Mouse (Mus musculus) hindbrain, embryonic 15.5 days (tissue): ENCODE data around the gene Rasgrp3. TPM values are rescaled to one million over a fixed set of nuclear protein-coding genes. Genes with fewer than 3 reads are reported as not detected.
A peak's percentile ranks its signal among the peaks of the same experiment; 100 is the strongest.

Experiments
- ATAC-seq: fragments of 200-750 bp; cut with Nextera tagmentation; 2 replicates; pipeline ENCODE4 v1.8.0; 2017; ENCODE audit warnings: low read depth, moderate number of reproducible peaks, moderate TSS enrichment; ENCODE audit not compliant: low FRiP score
- H3K27ac ChIP-seq: fragments of 300-500 bp; sonication (generic); replicated peaks from 2 replicates; pipeline ENCODE4 v1.5.1; 2015; ENCODE audit warnings: mild to moderate bottlenecking, inconsistent platforms
- H3K27me3 ChIP-seq: fragments of 300-500 bp; sonication (generic); 2 replicates; pipeline ENCODE4 v1.6.1; 2015; ENCODE audit warnings: control low read depth, inconsistent platforms
- H3K36me3 ChIP-seq: fragments of 300-500 bp; sonication (generic); 2 replicates; pipeline ENCODE4 v1.6.1; 2015; ENCODE audit warnings: control low read depth, inconsistent platforms
- H3K4me1 ChIP-seq: fragments of 300-500 bp; sonication (generic); replicated peaks from 2 replicates; pipeline ENCODE4 v1.6.1; 2015; ENCODE audit warnings: control low read depth, inconsistent platforms
- H3K4me2 ChIP-seq: fragments of 300-500 bp; sonication (generic); 2 replicates; pipeline ENCODE4 v1.6.1; 2015; ENCODE audit warnings: moderate library complexity, mild to moderate bottlenecking, inconsistent platforms
- H3K4me3 ChIP-seq: fragments of 300-500 bp; sonication (generic); 2 replicates; pipeline ENCODE4 v1.5.1; 2015; ENCODE audit warnings: mild to moderate bottlenecking, inconsistent platforms
- H3K9ac ChIP-seq: fragments of 300-500 bp; sonication (generic); 2 replicates; pipeline ENCODE4 v1.6.1; 2015; ENCODE audit warnings: inconsistent platforms
- H3K9me3 ChIP-seq: fragments of 300-500 bp; sonication (generic); 2 replicates; pipeline ENCODE4 v1.6.1; 2016; ENCODE audit warnings: control low read depth, inconsistent platforms
- WGBS: fragments of 180-500 bp; shearing (Covaris S2); methylation state at CpG from one replicate; pipeline ENCODE4 v1.1.7; 2015; 5-methylcytosine and 5-hydroxymethylcytosine counted together
- polyA plus RNA-seq: library from polyadenylated mRNA; unstranded; fragments of >200 nt; fragmentation: Nextera tagmentation; extraction: Ambion mirVana; gene quantifications from 2 replicates; pipeline ENCODE4 v1.2.1, GENCODE M21; 2015

The Rasgrp3 gene
- polyA plus RNA-seq, 1 experiment from 2014 or later: 5.2 TPM

GRCm38 (mm10) chr17:75463645-75464044 is 27.9 kb downstream of the Rasgrp3 start:
- no peaks in the 10 kb centered on the region for H3K9me3 ChIP-seq
- WGBS: 93% methylated on average over 2 of the region's 2 CpGs
- no peaks in the 10 kb centered on the region for H3K36me3 ChIP-seq
- no peak for ATAC-seq
- no peak overlapping the region for H3K27ac ChIP-seq
- no peak overlapping the region for H3K4me2 ChIP-seq
- H3K27me3 ChIP-seq: no peaks in the 10 kb centered on the region
- peaks cover 16% of the 10 kb centered on the region for H3K4me1 ChIP-seq
- no peak overlapping the region for H3K4me3 ChIP-seq
- no peak overlapping the region for H3K9ac ChIP-seq

GRCm38 (mm10) chr17:75464331-75464982 is 28.8 kb downstream of the Rasgrp3 start:
- Histone ChIP-seq H3K9me3 (no peaks in the 10 kb centered on the region), H3K27ac (no peak overlapping the region), H3K4me1 (peaks cover 16% of the 10 kb centered on the region), H3K4me2 (peak overlapping the region; percentile 45), H3K9ac (no peak overlapping the region), H3K36me3 (no peaks in the 10 kb centered on the region), H3K27me3 (no peaks in the 10 kb centered on the region), H3K4me3 (no peak overlapping the region)
- ATAC-seq: peak; percentile 51; the same call in 1 of the 2 replicates
- 16% methylated on average over 9 of the region's 9 CpGs for WGBS

GRCm38 (mm10) chr17:75464983-75465634 is 29.4 kb downstream of the Rasgrp3 start:
- Histone ChIP-seq H3K27ac (no peak overlapping the region), H3K9ac (no peak overlapping the region), H3K4me3 (no peak overlapping the region), H3K27me3 (no peaks in the 10 kb centered on the region), H3K36me3 (no peaks in the 10 kb centered on the region), H3K9me3 (no peaks in the 10 kb centered on the region), H3K4me1 (peaks cover 16% of the 10 kb centered on the region), H3K4me2 (peak overlapping the region; percentile 45)
- 18% methylated on average over 15 of the region's 15 CpGs for WGBS
- ATAC-seq: peak; percentile 78

- no peaks in the 10 kb centered on the region for H3K36me3 ChIP-seq
- H3K4me1 ChIP-seq: peaks cover 16% of the 10 kb centered on the region
- no peak overlapping the region for H3K9ac ChIP-seq
- no peaks in the 10 kb centered on the region for H3K9me3 ChIP-seq
- WGBS: 73% methylated on average over 14 of the region's 14 CpGs
- no peak overlapping the region for H3K4me3 ChIP-seq
- H3K27me3 ChIP-seq: no peaks in the 10 kb centered on the region
- H3K4me2 ChIP-seq: peak overlapping the region; percentile 45
- ATAC-seq: no peak
- no peak overlapping the region for H3K27ac ChIP-seq
These were observed 29.9 kb downstream of the Rasgrp3 start for GRCm38 (mm10) chr17:75465635-75465997.

- H3K4me3 ChIP-seq: no peak overlapping the region
- ATAC-seq: no peak
- no peak overlapping the region for H3K4me2 ChIP-seq
- H3K27me3 ChIP-seq: no peaks in the 10 kb centered on the region
- WGBS: 90% methylated on average over 4 of the region's 4 CpGs
- peaks cover 20% of the 10 kb centered on the region for H3K4me1 ChIP-seq
- H3K9me3 ChIP-seq: no peaks in the 10 kb centered on the region
- H3K36me3 ChIP-seq: no peaks in the 10 kb centered on the region
- H3K27ac ChIP-seq: no peak overlapping the region
- H3K9ac ChIP-seq: no peak overlapping the region
These were observed 31.3 kb downstream of the Rasgrp3 start for GRCm38 (mm10) chr17:75466948-75467347.

DNA sequence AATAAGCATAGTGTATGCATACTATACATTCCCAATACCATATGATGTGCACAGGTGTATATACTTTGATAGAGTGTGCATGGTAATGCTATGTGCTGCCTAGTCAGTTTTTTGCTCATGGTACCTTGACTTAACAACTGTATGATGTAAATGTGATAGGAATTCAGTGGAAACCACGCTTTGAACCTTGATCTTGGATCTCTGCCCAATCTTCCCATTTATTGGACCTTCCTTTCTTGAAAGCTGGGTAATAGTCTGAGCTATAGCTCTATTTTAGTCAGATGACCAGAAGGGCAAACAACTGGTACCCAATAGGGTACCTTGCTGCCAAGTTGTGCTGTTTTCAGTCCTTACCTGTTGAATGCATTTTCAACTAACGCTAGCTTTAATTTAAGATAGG is 31.8 kb downstream of the Rasgrp3 start:
- H3K9me3 ChIP-seq: no peaks in the 10 kb centered on the region
- H3K4me2 ChIP-seq: no peak overlapping the region
- 88% methylated on average over 2 of the region's 2 CpGs for WGBS
- H3K27me3 ChIP-seq: no peaks in the 10 kb centered on the region
- ATAC-seq: no peak
- H3K4me1 ChIP-seq: peaks cover 25% of the 10 kb centered on the region
- H3K27ac ChIP-seq: no peak overlapping the region
- H3K36me3 ChIP-seq: no peaks in the 10 kb centered on the region
- H3K4me3 ChIP-seq: no peak overlapping the region
- no peak overlapping the region for H3K9ac ChIP-seq

DNA sequence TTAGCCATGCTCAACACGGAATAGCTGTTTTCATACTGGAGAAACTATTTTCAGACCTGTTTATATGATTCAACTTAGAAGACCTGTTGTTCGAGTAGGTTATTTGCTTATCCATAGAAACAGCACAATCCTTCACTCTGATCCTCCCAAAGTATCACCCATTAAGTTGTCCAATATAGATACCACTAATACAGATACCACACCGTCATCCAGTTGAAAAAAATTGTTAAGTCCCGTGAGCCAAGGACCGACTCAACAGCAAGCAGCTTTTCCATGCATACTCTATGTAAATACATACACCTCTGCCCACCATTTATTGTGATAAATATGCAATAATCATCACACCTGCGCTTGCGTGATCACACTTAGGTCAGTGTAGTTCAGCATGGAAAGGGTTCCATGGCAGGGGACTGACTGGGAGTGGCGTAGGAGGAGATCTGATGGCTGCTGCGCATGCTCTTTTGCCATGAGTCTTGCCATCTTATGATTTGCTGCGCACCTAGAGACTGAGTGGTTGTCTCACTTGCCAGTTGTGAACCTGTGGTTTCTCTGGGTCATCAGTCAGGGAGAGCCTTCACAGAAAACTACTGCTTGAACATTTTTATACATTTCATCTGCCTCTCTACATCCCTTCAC is 32.9 kb downstream of the Rasgrp3 start:
- WGBS: 94% methylated on average over 10 of the region's 10 CpGs
- H3K36me3 ChIP-seq: no peaks in the 10 kb centered on the region
- H3K9me3 ChIP-seq: no peaks in the 10 kb centered on the region
- no peak overlapping the region for H3K9ac ChIP-seq
- H3K4me1 ChIP-seq: peaks cover 30% of the 10 kb centered on the region
- no peaks in the 10 kb centered on the region for H3K27me3 ChIP-seq
- no peak overlapping the region for H3K4me2 ChIP-seq
- no peak overlapping the region for H3K27ac ChIP-seq
- no peak overlapping the region for H3K4me3 ChIP-seq
- no peak for ATAC-seq

- H3K27ac ChIP-seq: no peak overlapping the region
- H3K4me1 ChIP-seq: peaks cover 19% of the 10 kb centered on the region
- H3K27me3 ChIP-seq: no peaks in the 10 kb centered on the region
- no peak for ATAC-seq
- H3K36me3 ChIP-seq: no peaks in the 10 kb centered on the region
- no peak overlapping the region for H3K4me3 ChIP-seq
- no peak overlapping the region for H3K9ac ChIP-seq
- H3K4me2 ChIP-seq: no peak overlapping the region
- 74% methylated on average over 6 of the region's 6 CpGs for WGBS
- no peaks in the 10 kb centered on the region for H3K9me3 ChIP-seq
These were observed 34.6 kb downstream of the Rasgrp3 start for GRCm38 (mm10) chr17:75470325-75470724.

GRCm38 (mm10) chr17:75470885-75471610 is 35.4 kb downstream of the Rasgrp3 start:
- Histone ChIP-seq H3K36me3 (no peaks in the 10 kb centered on the region), H3K4me2 (no peak overlapping the region), H3K4me1 (peaks cover 15% of the 10 kb centered on the region), H3K9me3 (no peaks in the 10 kb centered on the region), H3K9ac (no peak overlapping the region), H3K27me3 (no peaks in the 10 kb centered on the region), H3K27ac (no peak overlapping the region), H3K4me3 (no peak overlapping the region)
- WGBS: 90% methylated on average over 7 of the region's 7 CpGs
- ATAC-seq: no peak

GRCm38 (mm10) chr17:75471644-75472253 is 36.1 kb downstream of the Rasgrp3 start:
- WGBS: 44% methylated on average over 6 of the region's 6 CpGs
- peak; percentile 80 for ATAC-seq
- no peak overlapping the region for H3K4me3 ChIP-seq
- no peaks in the 10 kb centered on the region for H3K27me3 ChIP-seq
- no peak overlapping the region for H3K9ac ChIP-seq
- H3K27ac ChIP-seq: peak overlapping the region; percentile 32; the same call in 1 of the 2 replicates
- peaks cover 15% of the 10 kb centered on the region for H3K4me1 ChIP-seq
- no peaks in the 10 kb centered on the region for H3K36me3 ChIP-seq
- H3K4me2 ChIP-seq: no peak overlapping the region
- H3K9me3 ChIP-seq: no peaks in the 10 kb centered on the region

DNA sequence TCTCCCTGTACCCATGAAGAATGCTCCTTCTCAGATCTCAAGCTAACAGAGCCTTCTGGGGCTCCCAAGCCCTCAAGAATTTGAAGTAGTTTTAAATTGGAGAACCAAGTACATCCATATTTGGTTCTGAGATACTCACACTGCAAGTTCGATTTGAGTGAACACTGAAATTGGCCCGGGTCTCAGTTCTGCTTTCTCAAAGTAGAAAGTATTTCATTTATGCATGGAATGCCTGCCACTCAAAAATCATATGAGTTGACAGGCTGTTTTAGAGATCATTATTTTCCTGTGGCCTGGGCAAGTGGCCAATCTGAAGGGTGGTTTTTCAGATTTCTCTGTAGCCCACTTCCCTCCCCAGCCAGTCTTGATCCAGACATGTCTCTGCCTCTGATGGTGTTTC is 36.7 kb downstream of the Rasgrp3 start:
- no peaks in the 10 kb centered on the region for H3K36me3 ChIP-seq
- no peak for ATAC-seq
- 75% methylated on average over 2 of the region's 2 CpGs for WGBS

More for the DNA sequence above, 36.7 kb downstream of the Rasgrp3 start:
- Histone ChIP-seq H3K4me2 (no peak overlapping the region), H3K27ac (peak overlapping the region; percentile 32; the same call in 1 of the 2 replicates), H3K9ac (no peak overlapping the region), H3K27me3 (no peaks in the 10 kb centered on the region), H3K4me3 (no peak overlapping the region), H3K9me3 (no peaks in the 10 kb centered on the region), H3K4me1 (peaks cover 15% of the 10 kb centered on the region)
